Mouse (Mus musculus): ENCODE results near the gene Psmc3ip.
"Not testable (repeated sequence)": the region's sequence is repeated elsewhere in the genome, so short reads cannot be mapped to it uniquely, and the experiment has no call there.

Gene Psmc3ip

GRCm38 (mm10) chr11:101095314-101096024 lies at the start of gene Psmc3ip:
Gene Psmc3ip (minus strand): TSS chr11:101095436.
- DNase-seq (ENCODE audit: low spot score): peak; percentile 94

- DNase-seq (ENCODE audit: low spot score): no peak
Observed at GRCm38 (mm10) chr11:101143338-101144225, 48.3 kb upstream of the Psmc3ip start.

GRCm38 (mm10) chr11:101142215-101142967 lies 47.2 kb upstream of the Psmc3ip start:
- no peak for DNase-seq (ENCODE audit: low spot score)

- no peak for DNase-seq (ENCODE audit: low spot score)
Observed at GRCm38 (mm10) chr11:101141088-101141487, 45.9 kb upstream of the Psmc3ip start.

GRCm38 (mm10) chr11:101140164-101140819 lies 45.1 kb upstream of the Psmc3ip start:
- no peak for DNase-seq (ENCODE audit: low spot score)

GRCm38 (mm10) chr11:101138536-101139181 lies 43.4 kb upstream of the Psmc3ip start:
- DNase-seq (ENCODE audit: low spot score): no peak

GRCm38 (mm10) chr11:101137000-101137399 lies 41.8 kb upstream of the Psmc3ip start:
- no peak for DNase-seq (ENCODE audit: low spot score)

GRCm38 (mm10) chr11:101134217-101134865 lies 39.1 kb upstream of the Psmc3ip start:
- DNase-seq (ENCODE audit: low spot score): no peak

GRCm38 (mm10) chr11:101133037-101133436 lies 37.8 kb upstream of the Psmc3ip start:
- no peak for DNase-seq (ENCODE audit: low spot score)

- no peak for DNase-seq (ENCODE audit: low spot score)
Observed at GRCm38 (mm10) chr11:101131701-101132100, 36.5 kb upstream of the Psmc3ip start.

GRCm38 (mm10) chr11:101131187-101131586 lies 36.0 kb upstream of the Psmc3ip start:
- no peak for DNase-seq (ENCODE audit: low spot score)

GRCm38 (mm10) chr11:101130056-101130756 lies 35.0 kb upstream of the Psmc3ip start:
- no peak for DNase-seq (ENCODE audit: low spot score)

GRCm38 (mm10) chr11:101128996-101129577 lies 33.9 kb upstream of the Psmc3ip start:
- no peak for DNase-seq (ENCODE audit: low spot score)

GRCm38 (mm10) chr11:101127075-101127474 lies 31.8 kb upstream of the Psmc3ip start:
- DNase-seq (ENCODE audit: low spot score): no peak

- not testable (repeated sequence) for DNase-seq (ENCODE audit: low spot score)
Observed at GRCm38 (mm10) chr11:101125008-101125407, 29.8 kb upstream of the Psmc3ip start.

GRCm38 (mm10) chr11:101124494-101124893 lies 29.3 kb upstream of the Psmc3ip start:
- DNase-seq (ENCODE audit: low spot score): not testable (repeated sequence)

- DNase-seq (ENCODE audit: low spot score): no peak
Observed at GRCm38 (mm10) chr11:101120545-101121188, 25.4 kb upstream of the Psmc3ip start.

GRCm38 (mm10) chr11:101119761-101120544 lies 24.7 kb upstream of the Psmc3ip start, which contains the start of the genes Retreg3 and Tubg1:
Gene Retreg3 (minus strand): TSS chr11:101119893.
Gene Tubg1 (plus strand): TSS chr11:101119938.
- DNase-seq (ENCODE audit: low spot score): peak; percentile 100

Data from layer of hippocampus, adult 11-12 months (tissue).